Mouse (Mus musculus) lung, embryonic 15.5 days (tissue): ENCODE measurements around the gene 2310011J03Rik. TPM values are rescaled to one million over a fixed set of nuclear protein-coding genes. Genes with fewer than 3 reads are reported as not detected.

Experiments used
- ATAC-seq: fragments of 200-750 bp; cut with Nextera tagmentation; 2 replicates; pipeline ENCODE4 v1.8.0; 2017; ENCODE audit warnings: moderate number of reproducible peaks, borderline replicate concordance; ENCODE audit not compliant: low FRiP score, low TSS enrichment; ENCODE audit errors: extremely low read depth
- H3K27ac ChIP-seq: fragments of 300-500 bp; sonication (generic); 2 replicates; pipeline ENCODE4 v1.5.1; 2015; ENCODE audit warnings: moderate library complexity, mild to moderate bottlenecking, inconsistent platforms
- H3K27me3 ChIP-seq: fragments of 300-500 bp; sonication (generic); 2 replicates; pipeline ENCODE4 v1.6.1; 2015; ENCODE audit warnings: inconsistent platforms
- H3K36me3 ChIP-seq: fragments of 300-500 bp; sonication (generic); 2 replicates; pipeline ENCODE4 v1.6.1; 2015; ENCODE audit warnings: inconsistent platforms
- H3K4me1 ChIP-seq: fragments of 300-500 bp; sonication (generic); 2 replicates; pipeline ENCODE4 v1.6.1; 2015; ENCODE audit warnings: inconsistent platforms
- H3K4me2 ChIP-seq: fragments of 300-500 bp; sonication (generic); 2 replicates; pipeline ENCODE4 v1.6.1; 2015; ENCODE audit warnings: inconsistent platforms, mild to moderate bottlenecking, moderate library complexity
- H3K4me3 ChIP-seq: fragments of 300-500 bp; sonication (generic); 2 replicates; pipeline ENCODE4 v1.5.1; 2015; ENCODE audit warnings: mild to moderate bottlenecking, inconsistent platforms
- H3K9ac ChIP-seq: fragments of 300-500 bp; sonication (generic); 2 replicates; pipeline ENCODE4 v1.6.1; 2015; ENCODE audit warnings: inconsistent platforms
- H3K9me3 ChIP-seq: fragments of 300-500 bp; sonication (generic); 2 replicates; pipeline ENCODE4 v1.6.1; 2016; ENCODE audit warnings: inconsistent platforms
- WGBS: fragments of 180-500 bp; shearing (Covaris S2); methylation state at CpG from one replicate; pipeline ENCODE4 v1.1.7; 2015; 5-methylcytosine and 5-hydroxymethylcytosine counted together
- polyA plus RNA-seq: library from polyadenylated mRNA; unstranded; fragments of >200 nt; fragmentation: Nextera tagmentation; extraction: Ambion mirVana; gene quantifications from 2 replicates; pipeline ENCODE4 v1.2.1, GENCODE M21; 2015

The 2310011J03Rik gene
- polyA plus RNA-seq, 1 experiment from 2014 or later = 51.9 TPM

- Histone ChIP-seq H3K9me3 (no peaks in the 10 kb centered on the region), H3K4me3 (no peak overlapping the region), H3K4me1 (peaks cover 30% of the 10 kb centered on the region), H3K4me2 (no peak overlapping the region), H3K27me3 (peaks cover 55% of the 10 kb centered on the region), H3K36me3 (peaks cover 14% of the 10 kb centered on the region), H3K27ac (no peak overlapping the region), H3K9ac (no peak overlapping the region)
- WGBS = 77% methylated on average over 5 of the region's 5 CpGs
- no peak for ATAC-seq
Observed at GRCm38 (mm10) chr10:80296824-80297223, 23.5 kb downstream of the 2310011J03Rik start.

- Histone ChIP-seq H3K27me3 (peaks cover 45% of the 10 kb centered on the region), H3K9me3 (no peaks in the 10 kb centered on the region), H3K9ac (peak within 1 kb of the TSS; percentile 30), H3K27ac (no peak within 1 kb of the TSS), H3K4me1 (peaks cover 27% of the 10 kb centered on the region), H3K36me3 (peaks cover 14% of the 10 kb centered on the region), H3K4me2 (peak within 1 kb of the TSS; percentile 63), H3K4me3 (peak within 1 kb of the TSS; percentile 34)
- WGBS = under 1% methylated on average over 26 of the region's 26 CpGs
- ATAC-seq = peak; percentile 15; the same call in 1 of the 2 replicates
Observed at GRCm38 (mm10) chr10:80295618-80296425, 24.5 kb downstream of the 2310011J03Rik start, which contains the start of gene Apc2. TSS of gene Apc2 (plus strand) at chr10:80295977.

- 41% methylated on average over 7 of the region's 7 CpGs for whole genome bisulfite sequencing
- Histone ChIP-seq H3K9me3 (no peaks in the 10 kb centered on the region), H3K36me3 (peaks cover 14% of the 10 kb centered on the region), H3K4me1 (peaks cover 27% of the 10 kb centered on the region), H3K27me3 (peaks cover 35% of the 10 kb centered on the region), H3K4me3 (no peak overlapping the region), H3K4me2 (no peak overlapping the region), H3K9ac (no peak overlapping the region), H3K27ac (no peak overlapping the region)
- no peak for ATAC-seq
Observed at GRCm38 (mm10) chr10:80294788-80295303, 25.5 kb downstream of the 2310011J03Rik start.

- WGBS = 73% methylated on average over 4 of the region's 4 CpGs
- Histone ChIP-seq H3K36me3 (peaks cover 14% of the 10 kb centered on the region), H3K4me2 (no peak overlapping the region), H3K27me3 (peaks cover 29% of the 10 kb centered on the region), H3K4me3 (no peak overlapping the region), H3K4me1 (peaks cover 27% of the 10 kb centered on the region), H3K9ac (no peak overlapping the region), H3K9me3 (no peaks in the 10 kb centered on the region), H3K27ac (no peak overlapping the region)
- no peak for ATAC-seq
Observed at GRCm38 (mm10) chr10:80294311-80294710, 26.0 kb downstream of the 2310011J03Rik start.

- 23% methylated on average over 14 of the region's 14 CpGs for WGBS
- peak overlapping the region; percentile 94 for H3K9ac ChIP-seq
- H3K27ac ChIP-seq = peak overlapping the region; percentile 86
- peaks cover 27% of the 10 kb centered on the region for H3K4me1 ChIP-seq
- peaks cover 20% of the 10 kb centered on the region for H3K27me3 ChIP-seq
- peak overlapping the region; percentile 75 for H3K4me2 ChIP-seq
- peaks cover 21% of the 10 kb centered on the region for H3K36me3 ChIP-seq
- peak overlapping the region; percentile 73 for H3K4me3 ChIP-seq
- ATAC-seq = no peak
- no peaks in the 10 kb centered on the region for H3K9me3 ChIP-seq
Observed at GRCm38 (mm10) chr10:80293325-80293724, 27.0 kb downstream of the 2310011J03Rik start.

- H3K27ac ChIP-seq = peak within 1 kb of the TSS; percentile 86
- peaks cover 11% of the 10 kb centered on the region for H3K27me3 ChIP-seq
- peak within 1 kb of the TSS; percentile 73 for H3K4me3 ChIP-seq
- peaks cover 27% of the 10 kb centered on the region for H3K36me3 ChIP-seq
- under 1% methylated on average over 72 of the region's 72 CpGs for WGBS
- peak within 1 kb of the TSS; percentile 75 for H3K4me2 ChIP-seq
- peak; percentile 90 for ATAC-seq
- peak within 1 kb of the TSS; percentile 94 for H3K9ac ChIP-seq
- H3K9me3 ChIP-seq = no peaks in the 10 kb centered on the region
- peaks cover 27% of the 10 kb centered on the region for H3K4me1 ChIP-seq
Observed at GRCm38 (mm10) chr10:80292251-80293146, 27.8 kb downstream of the 2310011J03Rik start, which contains the start of gene Rps15. TSS of gene Rps15 (plus strand) at chr10:80292453.

- 62% methylated on average over 8 of the region's 8 CpGs for WGBS
- peaks cover 48% of the 10 kb centered on the region for H3K36me3 ChIP-seq
- no peak overlapping the region for H3K4me3 ChIP-seq
- no peak for ATAC-seq
- H3K4me1 ChIP-seq = peaks cover 5% of the 10 kb centered on the region
- no peaks in the 10 kb centered on the region for H3K27me3 ChIP-seq
- no peak overlapping the region for H3K4me2 ChIP-seq
- no peak overlapping the region for H3K27ac ChIP-seq
- no peaks in the 10 kb centered on the region for H3K9me3 ChIP-seq
- no peak overlapping the region for H3K9ac ChIP-seq
Observed at GRCm38 (mm10) chr10:80288657-80289056, 31.7 kb downstream of the 2310011J03Rik start.

- no peaks in the 10 kb centered on the region for H3K27me3 ChIP-seq
- WGBS = 91% methylated on average over 12 of the region's 12 CpGs
- no peak overlapping the region for H3K4me3 ChIP-seq
- no peak overlapping the region for H3K27ac ChIP-seq
- H3K4me2 ChIP-seq = no peak overlapping the region
- H3K4me1 ChIP-seq = no peaks in the 10 kb centered on the region
- no peak overlapping the region for H3K9ac ChIP-seq
- H3K9me3 ChIP-seq = no peaks in the 10 kb centered on the region
- ATAC-seq = no peak
- peaks cover 51% of the 10 kb centered on the region for H3K36me3 ChIP-seq
Observed at GRCm38 (mm10) chr10:80288097-80288496, 32.2 kb downstream of the 2310011J03Rik start.

GRCm38 (mm10) chr10:80285222-80286070, 34.9 kb downstream of the 2310011J03Rik start:
- Histone ChIP-seq H3K9me3 (no peaks in the 10 kb centered on the region), H3K27me3 (no peaks in the 10 kb centered on the region), H3K27ac (no peak overlapping the region), H3K4me2 (no peak overlapping the region), H3K36me3 (peaks cover 68% of the 10 kb centered on the region), H3K4me3 (no peak overlapping the region), H3K4me1 (peaks cover 15% of the 10 kb centered on the region), H3K9ac (no peak overlapping the region)
- 79% methylated on average over 13 of the region's 15 CpGs for WGBS
- ATAC-seq = no peak

GRCm38 (mm10) chr10:80282481-80283441, 37.6 kb downstream of the 2310011J03Rik start:
- H3K4me2 ChIP-seq = no peak overlapping the region
- peaks cover 15% of the 10 kb centered on the region for H3K4me1 ChIP-seq
- H3K36me3 ChIP-seq = peaks cover 83% of the 10 kb centered on the region
- 63% methylated on average over 20 of the region's 20 CpGs for WGBS
- H3K9ac ChIP-seq = no peak overlapping the region
- no peaks in the 10 kb centered on the region for H3K27me3 ChIP-seq
- 0 out of 2 replicates have a peak, but pooled peaks have one; percentile 8 for ATAC-seq
- no peak overlapping the region for H3K4me3 ChIP-seq
- H3K9me3 ChIP-seq = no peaks in the 10 kb centered on the region
- H3K27ac ChIP-seq = peak overlapping the region; percentile 89
